Mouse (Mus musculus) heart, postnatal 4 days (tissue): Measurements from ENCODE around the gene Zfp629. TPM values are rescaled to one million over a fixed set of nuclear protein-coding genes. Genes with fewer than 3 reads are reported as not detected.
"Not testable (repeated sequence)": the region's sequence is repeated elsewhere in the genome, so short reads cannot be mapped to it uniquely, and the experiment has no call there.

Experiments used
- DNase-seq: peaks from one replicate; pipeline ENCODE4 v3.0.0; 2021
- total RNA-seq, 2 experiments: library from RNA; stranded (reverse); gene quantifications; 2 replicates each; pipeline ENCODE4 v1.2.3; 2021

Zfp629 gene
- total RNA-seq = 10 to 100 TPM; 31.8 to 38.0 TPM

GRCm38 (mm10) chr7:127614891-127615843 is at the start of gene Zfp629:
Gene Zfp629, minus strand, starts transcription at chr7:127615797.
- DNase-seq = peak; percentile 84

GRCm38 (mm10) chr7:127662926-127663325 is 47.3 kb upstream of the Zfp629 start:
- DNase-seq = no peak

- DNase-seq = no peak
These were observed 46.2 kb upstream of the Zfp629 start for GRCm38 (mm10) chr7:127661833-127662232.

GRCm38 (mm10) chr7:127660882-127661281 is 45.3 kb upstream of the Zfp629 start:
- DNase-seq = no peak

GRCm38 (mm10) chr7:127656946-127657345 is 41.3 kb upstream of the Zfp629 start:
- peak; percentile 80 for DNase-seq

GRCm38 (mm10) chr7:127654318-127654717 is 38.7 kb upstream of the Zfp629 start:
- no peak for DNase-seq

GRCm38 (mm10) chr7:127652050-127652449 is 36.5 kb upstream of the Zfp629 start:
- no peak for DNase-seq

- no peak for DNase-seq
These were observed 36.0 kb upstream of the Zfp629 start for GRCm38 (mm10) chr7:127651624-127652023.

- no peak for DNase-seq
These were observed 33.6 kb upstream of the Zfp629 start for GRCm38 (mm10) chr7:127649206-127649605.

- no peak for DNase-seq
These were observed 33.1 kb upstream of the Zfp629 start for GRCm38 (mm10) chr7:127648516-127649201.

- not testable (repeated sequence) for DNase-seq
These were observed 32.0 kb upstream of the Zfp629 start for GRCm38 (mm10) chr7:127647576-127647975.

- no peak for DNase-seq
These were observed 30.8 kb upstream of the Zfp629 start for GRCm38 (mm10) chr7:127646363-127646762.

- DNase-seq = no peak
These were observed 26.7 kb upstream of the Zfp629 start for GRCm38 (mm10) chr7:127642254-127642653.

- DNase-seq = no peak
These were observed 25.7 kb upstream of the Zfp629 start for GRCm38 (mm10) chr7:127641260-127641659.

GRCm38 (mm10) chr7:127636963-127637362 is 21.4 kb upstream of the Zfp629 start:
- peak; percentile 85 for DNase-seq

GRCm38 (mm10) chr7:127631416-127631815 is 15.8 kb upstream of the Zfp629 start:
- DNase-seq = no peak

GRCm38 (mm10) chr7:127628646-127629045 is 13.0 kb upstream of the Zfp629 start:
- DNase-seq = no peak

- no peak for DNase-seq
These were observed 10.9 kb upstream of the Zfp629 start for GRCm38 (mm10) chr7:127626471-127626870.

GRCm38 (mm10) chr7:127626039-127626438 is 10.4 kb upstream of the Zfp629 start:
- DNase-seq = no peak

- DNase-seq = not testable (repeated sequence)
These were observed 2.8 kb upstream of the Zfp629 start for GRCm38 (mm10) chr7:127618402-127618801.

GRCm38 (mm10) chr7:127617962-127618361 is 2.4 kb upstream of the Zfp629 start:
- no peak for DNase-seq

GRCm38 (mm10) chr7:127616881-127617280 is 1.3 kb upstream of the Zfp629 start:
- DNase-seq = no peak

- DNase-seq = no peak
These were observed 739 bp upstream of the Zfp629 start for GRCm38 (mm10) chr7:127616336-127616735.

GRCm38 (mm10) chr7:127614511-127614890 is 1.1 kb downstream of the Zfp629 start:
- peak; percentile 77 for DNase-seq
